Mouse (Mus musculus) kidney, embryonic 15.5 days (tissue): ENCODE results near the gene Notch3. TPM values are rescaled to one million over a fixed set of nuclear protein-coding genes. Genes with fewer than 3 reads are reported as not detected.

Source experiments
- ATAC-seq: fragments of 200-750 bp; cut with Nextera tagmentation; replicated peaks from 2 replicates; pipeline ENCODE4 v1.8.0; 2017; ENCODE audit warnings: moderate TSS enrichment; ENCODE audit not compliant: low FRiP score
- H3K27ac ChIP-seq: fragments of 300-500 bp; sonication (generic); 2 replicates; pipeline ENCODE4 v1.5.1; 2015; ENCODE audit warnings: mild to moderate bottlenecking, inconsistent platforms
- H3K27me3 ChIP-seq: fragments of 300-500 bp; sonication (generic); 2 replicates; pipeline ENCODE4 v1.6.1; 2015; ENCODE audit warnings: inconsistent platforms
- H3K36me3 ChIP-seq: fragments of 300-500 bp; sonication (generic); 2 replicates; pipeline ENCODE4 v1.6.1; 2015; ENCODE audit warnings: inconsistent platforms
- H3K4me1 ChIP-seq: fragments of 300-500 bp; sonication (generic); 2 replicates; pipeline ENCODE4 v1.6.1; 2015; ENCODE audit warnings: inconsistent platforms
- H3K4me2 ChIP-seq: fragments of 300-500 bp; sonication (generic); 2 replicates; pipeline ENCODE4 v1.6.1; 2015; ENCODE audit warnings: moderate library complexity, mild to moderate bottlenecking, inconsistent platforms
- H3K4me3 ChIP-seq: fragments of 300-500 bp; sonication (generic); replicated peaks from 2 replicates; pipeline ENCODE4 v1.5.1; 2015; ENCODE audit warnings: mild to moderate bottlenecking, inconsistent platforms
- H3K9ac ChIP-seq: fragments of 300-500 bp; sonication (generic); 2 replicates; pipeline ENCODE4 v1.6.1; 2015; ENCODE audit warnings: mild to moderate bottlenecking, inconsistent platforms
- H3K9me3 ChIP-seq: fragments of 300-500 bp; sonication (generic); replicated peaks from 2 replicates; pipeline ENCODE4 v1.6.1; 2016; ENCODE audit warnings: inconsistent platforms
- WGBS: fragments of 180-500 bp; shearing (Covaris S2); methylation state at CpG from one replicate; pipeline ENCODE4 v1.1.7; 2015; ENCODE audit warnings: mixed read lengths; 5-methylcytosine and 5-hydroxymethylcytosine counted together
- polyA plus RNA-seq: library from polyadenylated mRNA; unstranded; fragments of >200 nt; fragmentation: Nextera tagmentation; extraction: Ambion mirVana; gene quantifications from 2 replicates; pipeline ENCODE4 v1.2.1, GENCODE M21; 2015

The Notch3 gene
- polyA plus RNA-seq, 1 experiment from 2014 or later = 14.9 TPM

GRCm38 (mm10) chr17:32193010-32193409, 26.4 kb upstream of the Notch3 start:
- Histone ChIP-seq H3K4me1 (peaks cover 20% of the 10 kb centered on the region), H3K36me3 (peaks cover 30% of the 10 kb centered on the region), H3K9me3 (no peaks in the 10 kb centered on the region), H3K27me3 (peaks cover 22% of the 10 kb centered on the region), H3K27ac (no peak overlapping the region), H3K9ac (no peak overlapping the region), H3K4me3 (no peak overlapping the region), H3K4me2 (no peak overlapping the region)
- WGBS = 85% methylated on average over 5 of the region's 5 CpGs
- no peak for ATAC-seq

- peak overlapping the region; percentile 68 for H3K4me2 ChIP-seq
- peak overlapping the region; percentile 39 for H3K4me3 ChIP-seq
- peaks cover 20% of the 10 kb centered on the region for H3K4me1 ChIP-seq
- peaks cover 23% of the 10 kb centered on the region for H3K27me3 ChIP-seq
- WGBS = 14% methylated on average over 5 of the region's 5 CpGs
- no peaks in the 10 kb centered on the region for H3K9me3 ChIP-seq
- H3K36me3 ChIP-seq = no peaks in the 10 kb centered on the region
- ATAC-seq = no peak
- no peak overlapping the region for H3K9ac ChIP-seq
- no peak overlapping the region for H3K27ac ChIP-seq
These were observed 23.2 kb upstream of the Notch3 start for GRCm38 (mm10) chr17:32189850-32190249.

- Histone ChIP-seq H3K27me3 (peaks cover 23% of the 10 kb centered on the region), H3K9ac (peak within 1 kb of the TSS; percentile 27), H3K4me1 (peaks cover 20% of the 10 kb centered on the region), H3K27ac (no peak within 1 kb of the TSS), H3K36me3 (no peaks in the 10 kb centered on the region), H3K9me3 (no peaks in the 10 kb centered on the region), H3K4me2 (peak within 1 kb of the TSS; percentile 68), H3K4me3 (peak within 1 kb of the TSS; percentile 39)
- ATAC-seq = peak; percentile 12; the same call in 1 of the 2 replicates
- 5% methylated on average over 42 of the region's 42 CpGs for WGBS
These were observed 22.4 kb upstream of the Notch3 start, which contains the start of gene Ephx3 for GRCm38 (mm10) chr17:32188863-32189636. Ephx3 (minus strand) TSS chr17:32189549.

DNA sequence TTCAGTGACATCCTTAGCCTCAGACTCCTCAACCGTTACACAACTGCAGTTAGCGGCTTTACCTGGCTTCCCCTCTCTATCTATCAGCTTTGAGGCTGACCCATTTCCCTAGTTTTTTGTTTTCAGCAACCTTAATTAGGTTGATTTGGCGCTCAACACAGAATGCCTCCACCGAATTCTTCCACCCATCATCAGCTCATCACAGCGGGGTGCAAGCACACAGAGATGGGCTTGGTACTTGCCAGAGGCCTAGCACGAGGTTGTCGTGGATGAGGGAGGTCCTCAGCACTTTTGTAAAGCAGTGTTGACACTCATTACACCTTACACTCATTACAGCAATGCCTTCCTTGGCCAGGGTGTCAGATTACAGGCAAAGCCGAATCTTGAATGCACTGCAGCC, 16.4 kb upstream of the Notch3 start:
- 31% methylated on average over 8 of the region's 8 CpGs for WGBS
- no peak overlapping the region for H3K9ac ChIP-seq
- ATAC-seq = no peak

DNA sequence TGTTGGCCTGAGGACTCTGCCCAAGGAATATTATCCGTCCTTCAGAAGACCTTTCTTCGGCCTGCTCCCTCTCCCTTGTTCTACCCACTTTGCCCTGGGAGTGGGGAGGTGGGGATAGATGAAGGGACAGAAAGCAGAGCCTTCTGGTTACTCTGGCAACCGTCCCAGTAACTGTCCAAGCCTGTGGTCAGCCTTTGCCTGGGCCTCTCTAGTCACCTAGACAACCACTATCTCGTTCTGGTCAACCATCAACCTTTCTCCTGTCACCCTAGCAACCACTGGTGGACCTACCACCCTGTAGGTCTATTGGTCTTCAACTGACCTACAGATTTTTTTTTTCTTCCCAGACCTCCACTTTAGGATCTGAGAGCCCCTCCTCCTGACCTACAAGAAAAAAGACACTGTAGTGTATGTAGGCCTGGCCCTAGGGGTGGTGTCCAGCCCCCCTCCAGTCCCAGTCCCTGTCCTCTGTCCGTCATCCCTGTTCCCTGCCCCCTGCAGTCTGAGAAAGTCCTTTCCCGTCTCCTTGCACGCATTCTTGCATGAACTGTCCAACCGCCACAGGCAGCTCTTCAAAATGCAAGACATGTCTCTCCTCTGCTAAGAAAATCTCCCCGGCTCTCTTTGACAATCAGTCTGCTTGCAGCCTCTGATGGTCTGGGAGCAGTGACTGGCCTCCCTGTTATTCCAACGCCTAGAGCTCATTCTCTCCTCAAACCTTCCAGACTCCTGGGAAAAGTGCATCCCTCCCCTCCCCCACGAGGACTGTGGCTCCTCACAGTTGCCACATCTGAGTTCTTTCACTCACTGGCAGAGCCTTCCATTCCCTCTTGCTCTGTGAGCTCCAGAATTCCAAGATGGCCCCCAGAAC, 13.2 kb upstream of the Notch3 start:
- no peak overlapping the region for H3K27ac ChIP-seq
- peaks cover 26% of the 10 kb centered on the region for H3K4me1 ChIP-seq
- 53% methylated on average over 11 of the region's 11 CpGs for WGBS
- no peaks in the 10 kb centered on the region for H3K9me3 ChIP-seq
- H3K4me2 ChIP-seq = no peak overlapping the region
- no peaks in the 10 kb centered on the region for H3K36me3 ChIP-seq
- no peak overlapping the region for H3K9ac ChIP-seq
- ATAC-seq = no peak
- H3K27me3 ChIP-seq = no peaks in the 10 kb centered on the region
- H3K4me3 ChIP-seq = no peak overlapping the region

More for the DNA sequence above, 16.4 kb upstream of the Notch3 start:
- H3K4me2 ChIP-seq = no peak overlapping the region
- no peak overlapping the region for H3K4me3 ChIP-seq
- H3K27ac ChIP-seq = no peak overlapping the region
- H3K27me3 ChIP-seq = peaks cover under 1% of the 10 kb centered on the region
- H3K9me3 ChIP-seq = no peaks in the 10 kb centered on the region
- peaks cover 26% of the 10 kb centered on the region for H3K4me1 ChIP-seq
- H3K36me3 ChIP-seq = no peaks in the 10 kb centered on the region

DNA sequence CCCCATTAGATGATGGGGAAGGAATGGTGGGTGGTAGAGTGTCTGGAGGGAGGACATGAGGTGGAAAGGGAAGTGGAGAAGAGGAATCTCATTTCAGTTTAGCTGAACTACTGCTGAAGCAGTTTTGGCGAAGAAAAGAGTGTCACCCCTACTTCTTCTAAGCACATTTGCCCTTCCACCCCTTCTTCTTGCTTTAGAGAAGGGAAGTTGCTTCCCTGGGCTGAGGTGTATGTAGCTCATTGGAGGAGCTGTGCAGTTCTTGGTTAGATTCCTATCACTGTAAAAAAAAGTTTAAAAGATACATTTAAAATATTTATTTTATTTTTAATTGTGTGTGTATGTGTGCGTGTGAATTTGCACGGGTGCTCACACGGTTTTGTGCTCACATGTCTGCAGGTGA, 10.3 kb upstream of the Notch3 start:
- H3K36me3 ChIP-seq = no peaks in the 10 kb centered on the region
- H3K27ac ChIP-seq = no peak overlapping the region
- no peak overlapping the region for H3K4me3 ChIP-seq
- no peak overlapping the region for H3K4me2 ChIP-seq
- peaks cover 22% of the 10 kb centered on the region for H3K4me1 ChIP-seq
- 94% methylated on average over 4 of the region's 4 CpGs for WGBS
- H3K9me3 ChIP-seq = no peaks in the 10 kb centered on the region
- no peak for ATAC-seq
- no peak overlapping the region for H3K9ac ChIP-seq
- no peaks in the 10 kb centered on the region for H3K27me3 ChIP-seq

DNA sequence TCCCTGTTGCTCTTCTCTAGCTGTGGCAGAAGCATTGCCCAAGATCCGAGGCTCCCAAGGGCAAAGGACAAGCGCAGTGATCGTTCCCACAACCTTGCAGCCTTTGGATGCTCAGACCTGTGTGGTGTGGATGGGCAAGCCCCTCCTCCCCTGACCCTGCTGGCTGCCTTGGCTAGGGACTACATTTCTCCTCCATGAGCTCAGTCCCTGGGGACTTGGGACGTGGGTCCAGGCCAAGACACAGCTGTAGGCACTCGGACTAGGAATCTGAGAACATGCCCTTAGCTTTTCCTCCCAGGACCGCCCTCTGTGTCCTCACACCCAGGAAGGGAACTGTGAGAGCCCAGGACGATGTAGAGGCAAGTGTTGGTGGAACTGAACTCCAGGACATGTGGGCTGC, 6.5 kb upstream of the Notch3 start:
- H3K9ac ChIP-seq = no peak overlapping the region
- ATAC-seq = no peak
- H3K4me2 ChIP-seq = no peak overlapping the region
- no peak overlapping the region for H3K4me3 ChIP-seq
- no peaks in the 10 kb centered on the region for H3K9me3 ChIP-seq
- 0 out of 2 replicates have a peak overlapping the region, but pooled peaks have one; percentile 32 for H3K27ac ChIP-seq
- H3K4me1 ChIP-seq = peaks cover 10% of the 10 kb centered on the region
- 57% methylated on average over 7 of the region's 7 CpGs for WGBS
- no peaks in the 10 kb centered on the region for H3K27me3 ChIP-seq
- H3K36me3 ChIP-seq = no peaks in the 10 kb centered on the region

GRCm38 (mm10) chr17:32172485-32172884, 5.8 kb upstream of the Notch3 start:
- 0 out of 2 replicates have a peak overlapping the region, but pooled peaks have one; percentile 32 for H3K27ac ChIP-seq
- H3K9me3 ChIP-seq = no peaks in the 10 kb centered on the region
- H3K4me2 ChIP-seq = no peak overlapping the region
- no peaks in the 10 kb centered on the region for H3K27me3 ChIP-seq
- no peaks in the 10 kb centered on the region for H3K36me3 ChIP-seq
- no peak overlapping the region for H3K9ac ChIP-seq
- H3K4me1 ChIP-seq = peaks cover 9% of the 10 kb centered on the region; the same call in 1 of the 2 replicates
- no peak for ATAC-seq
- no peak overlapping the region for H3K4me3 ChIP-seq
- 88% methylated on average over 2 of the region's 2 CpGs for WGBS

GRCm38 (mm10) chr17:32169518-32170225, 3.0 kb upstream of the Notch3 start:
- Histone ChIP-seq H3K4me3 (no peak overlapping the region), H3K4me2 (no peak overlapping the region), H3K27ac (no peak overlapping the region), H3K9me3 (no peaks in the 10 kb centered on the region), H3K36me3 (no peaks in the 10 kb centered on the region), H3K9ac (no peak overlapping the region), H3K27me3 (no peaks in the 10 kb centered on the region), H3K4me1 (peaks cover 24% of the 10 kb centered on the region)
- 66% methylated on average over 4 of the region's 4 CpGs for WGBS
- no peak for ATAC-seq

GRCm38 (mm10) chr17:32165803-32166595, 653 bp downstream of the Notch3 start:
- Histone ChIP-seq H3K27me3 (0 out of 2 replicates have a peak, but pooled peaks cover 4% of the 10 kb centered on the region), H3K27ac (peak overlapping the region; percentile 90), H3K4me3 (peak overlapping the region; percentile 80), H3K36me3 (no peaks in the 10 kb centered on the region), H3K9me3 (no peaks in the 10 kb centered on the region), H3K4me1 (peaks cover 57% of the 10 kb centered on the region), H3K9ac (peak overlapping the region; percentile 78), H3K4me2 (peak overlapping the region; percentile 90)
- peak; percentile 52 for ATAC-seq
- under 1% methylated on average over 37 of the region's 43 CpGs for WGBS

GRCm38 (mm10) chr17:32165266-32165802, 1.3 kb downstream of the Notch3 start:
- Histone ChIP-seq H3K4me3 (peak overlapping the region; percentile 80), H3K9ac (peak overlapping the region; percentile 78), H3K36me3 (peaks cover 5% of the 10 kb centered on the region; the same call in 1 of the 2 replicates), H3K27ac (peak overlapping the region; percentile 90), H3K9me3 (no peaks in the 10 kb centered on the region), H3K4me1 (peaks cover 57% of the 10 kb centered on the region), H3K4me2 (peak overlapping the region; percentile 90), H3K27me3 (0 out of 2 replicates have a peak, but pooled peaks cover 4% of the 10 kb centered on the region)
- ATAC-seq = peak; percentile 67
- 7% methylated on average over 7 of the region's 9 CpGs for WGBS
